Mouse (Mus musculus) adrenal gland, postnatal 0 days (tissue): Measurements from ENCODE around the gene Dbnl. TPM values are rescaled to one million over a fixed set of nuclear protein-coding genes. Genes with fewer than 3 reads are reported as not detected.

Experiments used
- polyA plus RNA-seq: library from polyadenylated mRNA; unstranded; fragments of >200 nt; fragmentation: Nextera tagmentation; extraction: Ambion mirVana; gene quantifications from 2 replicates; pipeline ENCODE4 v1.2.1, GENCODE M21; 2015

The Dbnl gene
- polyA plus RNA-seq = 59.9 and 79.1 TPM in 2 replicates

DNA sequence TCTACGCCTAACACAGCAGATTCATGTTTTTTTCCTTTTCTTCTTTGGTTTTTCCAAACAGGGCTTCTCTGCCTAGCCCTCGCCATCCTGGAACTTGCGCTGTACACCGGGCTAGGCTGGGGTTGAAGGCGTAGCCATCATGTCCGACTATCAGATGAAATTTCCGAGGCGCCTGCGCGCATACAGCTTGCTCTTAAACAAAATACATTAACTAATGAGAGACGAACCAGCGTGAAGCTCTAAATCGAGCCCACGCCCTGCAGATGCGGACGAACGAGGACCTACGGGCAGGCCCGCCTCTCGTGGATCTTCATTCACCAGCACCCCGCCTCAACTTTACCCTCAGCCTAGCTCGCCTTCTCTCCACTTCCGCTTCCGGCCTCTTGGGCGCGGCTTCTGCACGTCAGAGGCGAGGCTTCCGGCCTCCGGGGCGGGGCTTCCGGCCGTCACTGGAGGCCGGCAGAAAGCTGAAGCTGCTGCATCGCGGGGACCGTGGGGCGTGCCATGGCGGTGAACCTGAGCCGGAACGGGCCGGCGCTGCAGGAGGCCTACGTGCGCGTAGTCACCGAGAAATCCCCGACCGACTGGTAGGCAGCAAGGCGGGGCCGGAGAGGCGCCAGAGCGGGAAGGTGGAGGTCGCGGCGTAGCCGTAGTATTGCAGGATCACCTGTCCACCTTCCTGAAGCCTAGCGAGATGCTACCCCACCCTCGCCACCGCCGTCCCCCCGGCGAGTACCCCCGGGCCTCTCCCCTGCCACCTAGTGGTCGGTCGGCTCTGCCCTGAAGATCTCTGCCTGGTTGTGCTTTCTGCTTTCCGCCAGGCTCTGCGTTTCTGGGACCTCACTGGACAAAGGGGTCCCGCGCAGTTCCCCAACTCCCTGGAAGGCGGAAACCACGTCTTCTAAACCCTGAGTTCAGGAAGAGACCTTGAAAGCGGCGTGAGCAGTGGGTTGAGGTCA is at the start of gene Dbnl:
Dbnl (plus strand) TSS at position 433 of the 959 bp plus-strand sequence.

DNA sequence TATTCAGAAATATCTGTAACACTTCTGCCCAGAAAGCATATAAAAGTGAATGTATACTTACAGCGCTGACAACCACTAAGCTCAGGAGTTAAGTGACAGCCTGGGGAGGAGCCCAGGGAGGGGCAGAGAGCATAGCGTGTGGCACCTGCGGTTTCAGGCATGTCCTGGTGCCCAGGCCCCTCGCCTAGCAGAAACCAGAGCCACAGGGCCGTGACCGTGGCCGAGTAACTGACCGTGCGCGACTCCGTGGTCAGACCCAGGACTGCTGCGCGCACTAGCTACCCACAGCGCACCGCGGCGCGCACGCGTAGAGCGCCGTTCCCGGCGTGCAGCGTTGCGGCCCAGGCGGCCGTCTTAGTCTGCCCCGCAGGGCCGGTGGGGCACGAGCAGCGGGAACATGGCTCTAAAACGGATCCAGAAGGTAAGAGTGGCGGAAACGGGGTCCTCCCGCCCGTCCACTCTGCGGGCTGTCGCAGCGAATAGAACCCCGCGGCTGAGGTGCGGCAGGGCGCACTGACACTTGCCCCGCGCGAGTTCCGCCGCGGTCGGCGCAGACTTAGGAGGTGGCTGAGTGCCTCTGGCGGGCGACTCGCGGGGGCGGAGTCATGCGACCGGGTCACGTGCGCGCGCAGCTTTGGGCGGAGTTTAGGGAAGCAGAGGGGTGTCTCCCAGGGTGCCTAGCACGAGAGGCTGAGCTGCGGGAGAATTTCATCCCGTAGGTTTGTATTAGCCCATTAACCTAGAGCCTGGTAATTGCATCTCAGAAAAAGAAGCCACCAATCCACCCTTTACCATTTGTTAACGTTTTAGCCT is 26.3 kb upstream of the Dbnl start, which contains the start of gene Urgcp:
Urgcp (minus strand) TSS at position 557 of the 813 bp plus-strand sequence.

DNA sequence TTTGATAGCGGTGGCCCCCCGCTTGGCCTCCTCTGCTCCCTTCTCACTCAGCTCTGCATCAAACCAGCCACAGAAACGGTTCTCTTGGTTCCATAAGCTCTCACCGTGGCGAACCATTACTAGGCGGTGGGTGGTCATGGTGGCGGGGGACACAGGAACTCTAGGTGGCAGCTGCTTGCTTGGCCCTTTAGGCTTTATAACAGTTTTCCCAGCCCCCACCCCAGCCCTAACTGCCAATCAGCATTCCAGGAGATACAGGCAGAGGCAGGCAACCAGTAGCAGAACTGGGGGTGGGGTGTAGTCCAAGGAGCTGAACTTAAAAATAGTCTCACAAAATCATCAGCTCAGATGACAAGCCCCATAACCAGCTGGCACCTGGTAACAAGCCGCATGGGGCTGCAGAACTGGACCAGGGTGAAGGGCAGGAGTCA is 15.3 kb downstream of the Dbnl start, which contains the start of gene Pgam2:
Pgam2 (minus strand) TSS at position 183 of the 431 bp plus-strand sequence.

DNA sequence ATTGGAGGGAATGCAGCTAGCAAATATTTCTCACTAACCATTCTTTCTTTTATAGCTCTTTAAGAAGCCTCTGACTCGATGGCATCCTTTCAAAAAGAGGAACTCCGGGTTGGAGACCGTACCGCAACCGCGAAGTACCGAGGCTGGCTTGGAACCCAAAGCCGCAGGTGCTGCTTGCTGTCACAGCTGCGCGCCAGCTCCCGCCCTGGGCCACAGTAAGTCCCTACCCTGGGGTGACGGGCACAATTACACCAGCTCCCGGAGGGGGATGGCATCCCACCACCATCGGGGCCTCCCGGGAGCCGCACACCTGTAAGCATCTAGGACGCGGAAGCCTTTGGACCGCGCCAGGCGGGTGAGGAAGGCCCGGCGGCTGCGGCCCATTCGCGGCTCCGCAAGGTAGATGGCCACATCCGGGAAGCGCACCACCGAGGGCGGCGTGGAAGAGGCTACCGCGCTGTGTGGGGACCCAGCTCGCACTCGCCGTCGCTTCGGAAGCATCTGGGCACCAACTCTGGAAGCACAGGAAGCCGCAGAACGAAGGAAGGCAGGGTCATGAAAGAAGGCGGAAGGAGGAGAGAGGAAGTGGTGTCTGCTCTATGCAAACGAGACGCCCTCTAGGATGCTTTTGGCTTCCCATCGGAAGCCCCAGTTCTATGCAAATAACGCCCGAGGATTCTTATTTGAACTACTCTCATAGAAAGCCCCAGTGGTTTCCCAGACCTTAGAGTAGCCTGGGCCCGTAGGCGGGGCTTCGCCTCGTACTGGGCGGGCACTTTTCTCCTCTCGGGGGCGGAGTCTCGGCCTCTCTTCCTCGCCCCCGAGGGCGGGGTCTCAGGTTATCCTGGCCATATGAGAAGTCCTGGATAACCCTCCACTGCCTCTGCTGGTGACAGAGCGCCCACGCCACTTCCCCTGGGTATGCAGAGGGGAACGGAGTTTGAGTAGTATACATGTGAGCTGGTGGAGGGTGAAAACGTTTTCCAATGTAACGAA is 49.3 kb downstream of the Dbnl start, which contains the start of gene Polm:
Polm (minus strand) TSS at position 766 of the 996 bp plus-strand sequence.

Other genes with a start within 250 kb of the Dbnl start
- gene Ccdc117, start 246.3 kb upstream of the Dbnl start, polyA plus RNA-seq = 12.5 and 13.3 TPM in 2 replicates
- 0.33 TPM in 1 of 2 replicates, not detected in the other for gene Ankrd36, start 218.8 kb upstream of the Dbnl start, polyA plus RNA-seq
- 376 and 410 TPM in 2 replicates for gene Mrps24, start 72.8 kb upstream of the Dbnl start, polyA plus RNA-seq
- 17.3 and 24.6 TPM in 2 replicates for gene Urgcp, start 26.1 kb upstream of the Dbnl start, polyA plus RNA-seq
- gene Pgam2, start 15.2 kb downstream of the Dbnl start, polyA plus RNA-seq = 4.6 and 9.2 TPM in 2 replicates
- 6.1 and 8.7 TPM in 2 replicates for gene Polm, start 49.5 kb downstream of the Dbnl start, polyA plus RNA-seq
- gene Aebp1, start 73.5 kb downstream of the Dbnl start, polyA plus RNA-seq = 159 and 335 TPM in 2 replicates
- gene Pold2, start 89.8 kb downstream of the Dbnl start, polyA plus RNA-seq = 42.4 and 50.9 TPM in 2 replicates
- 10.7 and 13.7 TPM in 2 replicates for gene Myl7, start 110.3 kb downstream of the Dbnl start, polyA plus RNA-seq
- gene Gck, start 161.6 kb downstream of the Dbnl start, polyA plus RNA-seq = 3.6 and 3.9 TPM in 2 replicates
- gene Ykt6, start 167.2 kb downstream of the Dbnl start, polyA plus RNA-seq = 34.0 and 43.6 TPM in 2 replicates